Mouse (Mus musculus) ES-CJ7 (cell line): ENCODE results near the gene Apol9a.
"Not testable (repeated sequence)": the region's sequence is repeated elsewhere in the genome, so short reads cannot be mapped to it uniquely, and the experiment has no call there.

ENCODE experiments used
- DNase-seq: peaks from one replicate; pipeline ENCODE4 v3.0.0; 2011; ENCODE audit warnings: low read depth, low spot score

The Apol9a gene

GRCm38 (mm10) chr15:77411035-77411434 lies at the start of gene Apol9a:
Apol9a (minus strand) TSS chr15:77411135.
- DNase-seq = not testable (repeated sequence)

DNA sequence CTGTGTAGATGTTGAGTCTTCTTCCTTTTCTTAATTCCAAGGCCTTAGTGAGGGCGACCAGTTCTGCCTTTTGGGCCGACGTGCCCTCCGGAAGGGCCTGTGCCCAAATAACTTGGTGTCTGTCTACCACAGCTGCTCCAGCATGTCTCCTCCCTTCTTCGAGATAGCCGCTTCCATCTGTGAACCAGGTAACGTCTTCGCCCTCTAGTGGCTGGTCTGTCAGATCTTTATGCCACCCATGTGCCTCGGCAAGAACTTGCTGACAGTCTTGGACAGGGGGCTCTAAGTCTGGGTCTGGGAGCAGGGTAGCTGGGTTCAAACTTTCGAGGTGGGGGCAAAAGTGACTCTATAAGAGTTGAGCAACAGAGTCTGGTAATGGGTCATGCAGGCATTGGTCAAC lies 39.0 kb upstream of the Apol9a start:
- DNase-seq = peak; percentile 67

DNA sequence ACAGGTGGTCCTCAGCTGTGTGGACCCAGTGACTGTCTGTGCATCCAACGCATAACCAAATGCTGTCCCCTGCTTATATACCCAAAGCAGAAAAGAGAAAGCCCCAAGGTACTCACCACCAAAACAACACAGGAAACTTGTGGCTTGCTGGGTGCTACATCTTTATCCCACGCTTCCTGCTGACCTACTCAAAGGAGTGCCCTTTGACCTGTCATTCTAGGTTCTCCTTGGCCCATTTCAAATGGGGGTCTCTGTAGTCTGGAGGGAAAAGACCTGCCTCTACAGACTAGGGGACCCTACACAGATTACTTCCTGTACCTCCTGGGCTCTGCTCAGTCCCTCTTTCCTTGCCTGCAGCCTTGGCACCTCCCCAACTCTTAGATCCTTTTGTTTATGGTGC lies 36.5 kb upstream of the Apol9a start, which contains the start of gene Apol7b:
Gene Apol7b (minus strand): TSS at position 101 of the 400 bp plus-strand sequence.
- DNase-seq = not testable (repeated sequence)

DNA sequence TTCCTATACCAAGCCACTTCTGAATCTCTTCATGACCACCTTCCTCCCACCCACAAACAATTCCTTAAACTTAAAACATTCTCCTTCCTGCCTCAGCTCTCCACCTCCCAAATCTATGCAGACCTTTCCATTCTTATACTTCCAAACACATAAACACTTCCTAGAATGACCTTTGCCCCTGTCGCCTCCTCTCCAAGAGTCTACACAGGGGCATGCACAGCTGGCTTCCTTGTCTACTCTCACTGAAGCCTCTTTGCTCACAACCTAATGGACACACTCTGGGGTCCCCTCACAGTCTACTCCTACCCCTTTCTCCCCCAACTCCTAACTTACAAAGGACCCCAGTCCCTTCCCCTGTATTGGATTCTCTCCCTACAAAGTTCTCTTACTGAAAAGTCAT lies 34.7 kb upstream of the Apol9a start:
- not testable (repeated sequence) for DNase-seq

DNA sequence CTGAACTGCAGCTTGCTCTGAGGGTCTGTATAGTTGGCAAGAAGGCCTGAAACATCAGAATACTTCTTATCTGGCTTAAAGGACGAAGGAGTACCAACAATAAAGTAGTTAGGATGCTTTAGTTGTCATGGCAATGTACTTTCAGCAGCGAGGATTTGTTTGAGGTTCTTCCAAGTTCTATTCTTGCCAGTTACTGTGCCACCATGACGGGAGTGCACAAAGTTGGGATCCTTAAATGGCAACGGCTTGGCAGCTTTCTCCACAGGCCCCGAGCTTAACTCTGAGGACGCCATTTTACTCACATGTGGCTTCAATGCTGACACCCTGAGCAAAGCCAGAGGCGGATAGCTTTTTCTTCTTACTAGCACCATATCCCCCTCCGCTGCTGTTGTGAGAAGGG lies 33.8 kb upstream of the Apol9a start:
- not testable (repeated sequence) for DNase-seq

DNA sequence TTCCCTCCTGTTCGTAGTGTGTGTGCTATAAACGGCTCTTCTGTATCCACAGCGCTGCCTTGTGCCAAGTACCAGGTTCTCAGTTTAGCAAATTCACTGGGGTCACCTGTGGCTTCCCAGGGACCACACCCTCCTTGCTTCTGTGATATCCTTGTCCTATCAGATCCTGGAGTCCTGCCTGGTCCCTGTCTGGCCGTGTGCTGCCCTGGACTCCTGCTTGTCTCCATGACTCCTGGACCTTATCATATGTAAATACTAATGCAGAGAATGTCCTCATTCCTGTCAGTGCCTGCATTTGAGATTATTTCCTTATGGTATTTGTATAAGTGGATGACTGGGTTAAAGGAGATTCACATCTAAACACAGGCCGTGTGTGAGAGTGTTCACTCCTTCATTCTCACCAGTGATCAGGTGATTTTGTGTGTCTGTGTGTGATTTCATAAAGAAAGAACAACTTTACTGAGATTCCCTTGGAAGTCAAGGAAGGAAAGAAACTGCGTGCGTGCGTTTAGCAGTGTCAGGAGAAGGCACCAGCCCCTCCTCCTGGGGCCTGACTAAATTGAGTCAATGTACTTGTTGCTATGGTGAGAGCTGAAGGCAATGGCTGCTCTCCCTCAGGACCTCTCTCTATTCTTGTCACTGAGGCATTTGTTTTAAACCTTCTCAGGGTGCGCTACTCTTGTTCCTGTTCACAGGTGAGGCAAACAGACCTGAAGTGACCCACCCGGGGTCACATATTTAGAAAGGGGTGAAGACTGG lies 17.9 kb upstream of the Apol9a start:
- DNase-seq = not testable (repeated sequence)

DNA sequence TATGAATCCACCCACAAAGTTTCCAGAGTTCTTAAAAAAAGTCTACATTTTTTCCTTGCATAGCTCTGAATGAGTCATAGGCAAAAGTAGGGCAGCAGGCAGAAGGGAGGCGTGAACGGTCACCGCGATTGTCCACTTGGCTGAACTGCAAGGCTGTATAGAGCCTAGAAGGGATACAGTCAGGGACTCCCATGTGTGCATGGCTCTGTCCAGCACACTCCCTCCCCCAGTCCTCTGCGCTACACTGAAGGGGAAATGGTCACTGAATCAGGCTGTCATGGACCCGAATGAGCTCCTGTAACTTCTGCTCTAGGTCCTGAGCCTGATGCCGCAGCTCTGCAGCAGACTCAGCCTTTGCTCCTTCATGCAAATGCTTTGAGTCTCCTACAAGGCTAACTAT lies 12.0 kb upstream of the Apol9a start:
- DNase-seq = not testable (repeated sequence)

DNA sequence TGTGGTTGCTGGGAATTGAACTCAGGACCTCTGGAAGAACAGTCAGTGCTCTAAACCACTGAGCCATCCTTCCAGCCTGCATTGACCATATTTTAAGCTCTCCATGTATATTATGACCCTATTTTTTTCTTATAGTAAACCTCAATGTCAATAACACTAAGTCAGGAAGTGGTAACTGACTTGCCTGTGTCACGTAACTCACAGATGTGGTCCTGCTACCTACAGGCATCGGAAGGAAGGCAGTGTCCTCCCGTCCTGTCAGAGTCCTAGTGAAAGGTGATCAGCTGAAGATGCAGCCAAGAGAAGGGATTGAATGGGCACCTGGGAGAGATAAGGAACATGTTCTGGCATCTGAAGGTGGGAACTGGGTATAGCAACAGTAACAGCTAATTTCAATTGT lies 8.7 kb upstream of the Apol9a start:
- not testable (repeated sequence) for DNase-seq

GRCm38 (mm10) chr15:77416655-77417333 lies 5.9 kb upstream of the Apol9a start:
- not testable (repeated sequence) for DNase-seq

DNA sequence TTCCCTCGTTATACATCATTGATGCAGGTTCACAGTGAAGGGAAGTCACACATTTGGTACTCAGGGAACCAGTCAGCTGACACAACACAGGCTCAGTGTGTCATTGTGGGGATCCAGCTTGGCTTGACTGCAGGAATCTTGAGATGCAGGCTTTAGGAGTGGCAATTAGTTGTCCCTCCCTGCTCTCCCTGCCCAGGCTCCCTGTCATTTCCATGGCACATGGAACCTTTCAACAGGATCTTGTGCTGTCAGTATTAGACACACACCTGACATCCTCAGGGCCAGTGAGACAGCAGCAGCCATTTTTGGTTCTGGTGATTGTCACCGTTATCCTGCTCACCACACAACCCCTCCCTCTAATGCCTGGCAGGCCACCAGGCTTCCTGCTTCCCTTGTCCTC lies 4.7 kb upstream of the Apol9a start:
- not testable (repeated sequence) for DNase-seq

DNA sequence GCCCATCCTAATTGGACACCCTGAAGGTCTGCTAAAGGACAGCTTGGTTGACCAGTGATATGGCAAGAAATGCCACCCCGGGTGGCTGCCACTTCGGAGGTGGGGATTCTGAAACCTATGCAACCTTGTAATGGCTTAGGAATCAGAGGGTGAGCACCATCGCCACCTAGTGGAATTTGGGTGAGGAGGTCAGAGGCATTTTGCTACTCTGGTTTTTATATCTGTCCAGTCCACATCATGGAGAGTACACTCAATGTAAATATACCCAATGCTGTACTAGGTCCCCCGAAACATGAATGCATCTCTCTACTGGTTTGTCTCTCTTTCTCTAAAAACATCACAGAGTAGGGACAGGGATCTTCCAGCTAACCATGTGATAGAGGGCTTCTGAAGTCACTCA lies 1.8 kb upstream of the Apol9a start:
- not testable (repeated sequence) for DNase-seq

DNA sequence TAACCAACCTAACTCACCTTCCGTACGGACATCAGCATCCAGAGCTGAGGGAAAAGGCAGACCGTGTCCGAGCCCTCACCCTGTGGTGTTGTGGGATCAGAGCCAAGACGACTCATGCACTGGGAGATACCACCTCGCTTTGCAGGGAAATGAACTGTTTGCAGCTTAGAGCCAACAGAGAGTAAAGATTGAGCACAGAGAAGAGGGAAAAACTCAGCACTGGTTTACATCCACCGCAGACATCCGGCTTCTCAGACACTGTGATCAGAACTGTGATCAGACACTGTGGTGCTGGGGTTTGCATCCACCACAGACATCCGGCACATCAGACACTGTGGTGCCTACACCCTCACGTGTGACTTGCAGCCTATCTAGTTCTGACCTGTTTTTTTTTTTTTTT lies 4.6 kb downstream of the Apol9a start:
- DNase-seq = not testable (repeated sequence)

DNA sequence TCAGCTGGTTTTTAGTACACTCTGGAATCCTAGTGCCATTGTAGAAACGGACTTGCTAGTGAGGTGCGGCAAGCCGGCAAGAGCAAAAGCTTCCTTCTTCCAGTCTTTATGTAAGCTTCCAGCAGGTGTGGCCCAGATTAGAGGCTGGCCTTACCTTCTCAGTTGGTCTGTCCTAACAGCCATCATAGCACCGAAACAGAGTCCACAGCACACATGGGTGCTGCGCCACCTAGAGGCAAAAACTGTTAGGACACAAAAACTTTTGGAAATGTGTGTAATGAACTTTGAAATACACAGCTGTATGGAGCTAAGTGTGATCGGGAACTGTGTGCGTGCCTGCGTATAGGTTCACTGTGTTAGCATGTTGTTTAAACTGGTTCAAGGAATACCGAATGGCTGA lies 11.9 kb downstream of the Apol9a start, which contains the start of gene Apol7a:
Gene Apol7a (minus strand): TSS at position 84 of the 400 bp plus-strand sequence.
- peak; percentile 73 for DNase-seq

DNA sequence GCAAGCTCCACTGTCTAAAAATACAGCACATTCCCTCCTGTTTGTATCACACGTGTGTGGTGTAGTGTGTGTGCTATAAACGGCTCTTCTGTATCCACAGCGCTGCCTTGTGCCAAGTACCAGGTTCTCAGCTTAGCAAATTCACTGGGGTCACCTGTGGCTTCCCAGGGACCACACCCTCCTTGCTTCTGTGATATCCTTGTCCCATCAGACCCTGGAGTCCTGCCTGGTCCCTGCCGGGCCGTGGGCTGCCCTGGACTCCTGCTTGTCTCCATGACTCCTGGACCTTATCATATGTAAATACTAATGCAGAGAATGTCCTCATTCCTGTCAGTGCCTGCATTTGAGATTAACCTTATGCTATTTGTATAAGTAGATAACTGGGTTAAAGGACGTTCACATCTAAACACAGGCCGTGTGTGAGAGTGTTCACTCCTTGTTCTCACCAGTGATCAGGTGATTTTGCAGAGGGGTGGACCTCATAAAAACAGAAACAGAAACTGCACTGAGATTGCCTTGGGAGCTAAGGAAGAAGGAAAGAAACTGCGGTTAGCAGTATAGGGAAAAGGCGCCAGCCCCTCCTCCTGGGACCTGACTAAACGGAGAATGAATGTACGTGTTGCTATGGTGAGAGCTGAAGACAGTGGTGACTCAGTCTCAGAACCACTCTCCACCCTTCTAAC lies 13.3 kb downstream of the Apol9a start:
- not testable (repeated sequence) for DNase-seq

DNA sequence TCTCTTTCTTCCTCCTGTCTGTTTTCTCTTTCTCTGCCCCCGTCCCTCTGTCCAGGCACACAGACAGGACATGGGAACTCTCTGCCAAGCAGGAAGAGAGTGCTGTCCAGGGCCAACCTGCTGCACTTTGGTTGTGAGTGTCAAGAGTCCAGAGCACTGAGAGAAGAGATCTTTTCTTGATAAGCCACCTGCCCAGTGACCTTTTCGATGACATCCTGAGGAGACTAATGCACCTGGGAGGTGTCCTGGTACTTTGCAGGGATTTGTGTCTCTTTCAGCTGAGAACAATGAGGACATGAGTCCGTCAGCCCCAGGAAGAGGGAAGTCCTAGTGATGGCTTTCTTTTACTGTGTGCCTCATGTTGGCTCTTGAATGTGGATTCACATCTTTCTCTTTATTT lies 17.1 kb downstream of the Apol9a start:
- not testable (repeated sequence) for DNase-seq

GRCm38 (mm10) chr15:77387462-77387861 lies 23.5 kb downstream of the Apol9a start:
- DNase-seq = no peak

DNA sequence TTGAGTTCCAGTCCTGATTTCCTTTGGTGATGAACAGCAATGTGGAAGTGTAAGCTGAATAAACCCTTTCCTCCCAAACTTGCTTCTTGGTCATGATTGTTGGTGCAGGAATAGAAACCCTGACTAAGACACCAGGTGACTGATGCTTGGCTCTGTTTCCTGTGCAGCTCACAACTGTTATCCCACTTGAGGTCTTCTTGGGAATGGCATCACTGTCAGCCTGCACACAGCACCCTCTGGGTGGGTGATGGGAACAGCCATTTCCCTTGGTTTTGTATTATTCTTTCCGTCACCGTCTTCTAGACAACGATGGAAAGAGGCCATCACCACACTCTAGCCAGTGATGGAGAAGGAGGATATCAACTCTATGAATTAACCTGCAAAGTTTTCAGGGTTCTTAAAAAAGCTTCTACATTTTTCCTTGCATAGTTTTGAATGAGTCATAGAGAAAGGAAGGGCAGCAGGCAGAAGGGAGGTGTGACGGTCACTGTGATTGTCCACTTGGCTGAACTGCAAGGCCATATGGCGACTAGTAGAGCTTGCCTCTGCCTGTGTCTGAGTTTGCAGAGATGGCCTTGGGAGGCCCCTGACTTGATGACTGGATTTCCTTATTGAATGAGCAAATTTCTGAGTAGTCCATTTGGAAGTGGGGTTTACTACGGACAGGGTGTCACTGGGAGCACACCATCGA lies 26.4 kb downstream of the Apol9a start:
- no peak for DNase-seq

DNA sequence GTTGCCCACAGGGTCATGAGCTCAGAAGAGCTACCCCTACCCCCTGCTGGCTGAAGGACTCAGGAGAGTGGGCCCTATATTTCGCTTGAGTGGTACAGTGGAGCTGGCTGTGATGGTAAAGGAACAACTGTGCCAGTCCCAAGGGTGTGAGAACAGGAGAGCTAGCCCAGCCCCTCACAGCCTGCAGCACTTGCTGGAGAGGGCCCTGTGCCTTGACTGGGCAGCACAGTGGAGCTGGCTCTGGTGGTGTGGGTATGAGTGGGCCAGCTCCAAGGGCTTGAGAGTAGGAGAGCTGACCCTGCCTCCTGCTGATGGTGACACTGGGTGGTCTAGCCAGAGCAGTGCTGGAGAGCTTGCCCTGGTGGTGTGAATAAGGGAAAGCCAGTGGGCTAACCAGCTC lies 28.1 kb downstream of the Apol9a start:
- no peak for DNase-seq

- no peak for DNase-seq
Measured at GRCm38 (mm10) chr15:77382271-77382850, 28.6 kb downstream of the Apol9a start.

- no peak for DNase-seq
Measured at GRCm38 (mm10) chr15:77381481-77381880, 29.5 kb downstream of the Apol9a start.

DNA sequence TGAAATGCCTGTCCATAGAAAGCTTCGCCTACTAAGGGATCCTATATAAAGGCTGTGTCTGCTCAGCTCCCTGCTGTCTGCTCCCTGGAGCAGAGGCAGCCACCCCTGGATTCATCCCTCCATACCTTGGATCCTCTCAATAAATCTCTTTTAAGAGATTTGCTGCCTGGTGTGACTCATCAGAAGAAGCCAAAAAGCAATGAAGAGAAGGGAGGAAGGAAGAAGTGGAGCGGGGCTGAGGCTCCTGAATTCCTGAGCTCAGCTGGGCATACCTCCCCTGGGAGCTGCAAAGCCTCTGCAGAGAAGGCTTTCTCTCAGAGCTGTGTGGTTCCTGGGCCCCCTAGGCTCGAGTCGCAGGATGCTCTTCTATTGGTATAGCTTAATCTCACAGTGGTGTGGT lies 31.0 kb downstream of the Apol9a start:
- no peak for DNase-seq
